Mouse (Mus musculus) stomach, postnatal 0 days (tissue): Measurements from ENCODE around the gene Klk5.

Experiments used
- CTCF ChIP-seq: IDR thresholded peaks from 2 replicates; pipeline ENCODE4 v1.5.1; 2016; ENCODE audit warnings: antibody characterized with exemption, low read depth, mild to moderate bottlenecking, moderate library complexity
- EP300 ChIP-seq: optimal IDR thresholded peaks from 2 replicates; pipeline ENCODE3; 2016; ENCODE audit warnings: antibody characterized with exemption

- TF ChIP-seq CTCF (no peak), EP300 (no peak)
Observed at GRCm38 (mm10) chr7:43797333-43797769, 44.4 kb upstream of the Klk5 start, which contains the start of gene Klk8.
